Mouse (Mus musculus): Measurements from ENCODE around the gene Bysl.
"Not testable (repeated sequence)": the region's sequence is repeated elsewhere in the genome, so short reads cannot be mapped to it uniquely, and the experiment has no call there.

Bysl gene

DNA sequence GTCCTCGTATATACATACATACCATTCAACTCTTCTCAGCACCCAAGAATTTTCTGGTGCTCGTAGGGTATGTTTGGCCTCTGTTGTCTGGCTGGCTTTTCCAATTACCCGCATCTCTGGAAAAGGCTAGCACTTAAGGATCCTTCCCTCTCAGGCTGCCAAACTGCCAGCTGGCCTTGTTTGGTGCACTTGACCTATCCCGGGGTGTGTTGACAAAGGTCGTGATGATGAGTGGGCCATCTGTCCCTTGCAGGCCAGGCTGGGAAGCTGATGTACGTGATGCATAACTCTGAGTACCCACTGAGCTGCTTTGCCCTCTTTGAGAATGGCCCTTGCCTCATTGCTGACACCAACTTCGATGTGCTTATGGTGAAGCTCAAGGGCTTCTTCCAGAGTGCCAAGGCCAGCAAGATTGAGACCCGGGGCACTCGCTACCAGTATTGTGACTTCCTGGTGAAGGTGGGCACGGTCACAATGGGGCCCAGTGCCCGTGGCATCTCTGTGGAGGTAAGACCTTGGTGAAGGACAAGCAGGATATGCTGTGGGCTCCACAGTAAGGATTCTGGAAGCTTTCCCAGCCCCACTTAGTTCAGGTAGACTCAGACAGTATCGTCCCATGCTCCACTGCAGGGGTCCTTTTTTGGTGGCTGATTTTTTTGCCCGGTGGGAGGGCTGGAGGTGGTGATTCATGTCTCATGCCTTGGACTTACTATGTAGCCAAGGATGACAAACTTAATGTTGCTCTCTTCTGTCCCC, 7.4 kb upstream of the Bysl start:
- DNase-seq = no peak

DNA sequence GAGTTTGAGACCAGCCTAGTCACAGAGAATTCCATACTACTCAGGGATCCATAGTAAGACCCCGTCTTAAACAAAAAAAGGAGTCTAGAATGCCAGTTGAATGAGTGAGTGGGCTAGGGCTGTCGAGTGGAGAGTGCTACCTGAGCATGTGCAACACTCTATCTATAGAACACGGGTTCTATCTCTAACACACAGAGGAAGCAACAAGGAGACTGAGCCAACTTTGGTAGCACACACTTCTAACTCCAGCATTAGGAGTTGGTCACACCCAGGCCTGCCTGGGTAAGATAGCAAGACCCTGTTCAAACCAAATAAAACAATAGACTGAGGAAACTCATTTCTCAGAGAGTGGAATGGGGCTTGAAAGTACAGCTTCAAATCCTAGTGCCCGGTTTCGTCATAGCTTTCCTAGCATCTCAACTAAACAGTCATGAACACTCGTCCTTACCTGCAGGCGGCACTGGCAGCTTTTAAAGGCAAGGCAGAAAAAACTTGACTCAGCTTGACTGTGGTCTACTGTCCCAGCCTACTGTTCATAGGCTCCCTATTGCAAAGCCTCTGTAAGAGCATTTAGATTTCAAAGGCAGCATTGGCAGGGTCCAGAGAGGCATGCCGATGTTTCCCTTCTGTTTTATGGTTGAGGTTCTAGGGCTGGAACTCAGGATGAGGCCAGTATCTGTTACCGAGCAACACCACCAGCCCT, 6.5 kb upstream of the Bysl start:
- no peak for DNase-seq

DNA sequence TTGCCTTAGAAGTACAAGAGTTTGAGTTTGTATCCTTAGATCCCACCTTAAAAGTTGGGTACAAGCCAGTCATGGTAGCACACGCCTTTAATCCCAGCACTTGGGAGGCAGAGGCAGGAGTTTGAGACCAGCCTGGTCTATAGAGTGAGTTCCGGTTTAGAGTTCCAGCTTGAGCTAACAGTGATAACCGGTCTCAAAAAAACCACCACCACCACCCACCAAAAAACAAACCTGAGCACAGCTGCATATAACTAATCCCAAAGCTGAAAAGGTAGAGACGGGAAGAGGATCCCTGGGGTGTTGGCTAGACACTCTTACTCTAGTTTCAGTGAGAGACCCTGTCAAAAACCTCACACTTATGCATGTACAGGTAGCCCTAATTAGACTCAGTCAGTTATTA, 5.4 kb upstream of the Bysl start:
- no peak for DNase-seq

DNA sequence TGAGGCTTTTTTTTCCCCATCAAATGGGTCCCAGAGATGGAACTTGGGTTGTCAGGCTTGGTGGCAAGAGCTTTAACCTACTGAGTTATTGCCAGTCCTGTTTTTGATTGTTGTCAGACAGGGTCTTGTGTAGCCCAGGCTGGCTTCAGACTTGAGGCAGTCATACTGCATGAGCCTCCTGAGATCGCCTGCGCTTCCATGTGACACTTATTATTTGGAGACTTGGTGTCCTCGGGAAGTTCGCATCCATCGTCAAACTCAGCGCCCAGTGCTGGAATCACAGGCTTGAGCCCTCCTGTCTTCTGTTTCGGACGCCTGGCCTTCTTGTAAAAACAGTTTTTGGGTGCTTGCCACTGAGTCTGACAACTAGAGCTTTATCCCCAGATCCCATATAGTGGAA, 4.8 kb upstream of the Bysl start:
- DNase-seq = no peak

DNA sequence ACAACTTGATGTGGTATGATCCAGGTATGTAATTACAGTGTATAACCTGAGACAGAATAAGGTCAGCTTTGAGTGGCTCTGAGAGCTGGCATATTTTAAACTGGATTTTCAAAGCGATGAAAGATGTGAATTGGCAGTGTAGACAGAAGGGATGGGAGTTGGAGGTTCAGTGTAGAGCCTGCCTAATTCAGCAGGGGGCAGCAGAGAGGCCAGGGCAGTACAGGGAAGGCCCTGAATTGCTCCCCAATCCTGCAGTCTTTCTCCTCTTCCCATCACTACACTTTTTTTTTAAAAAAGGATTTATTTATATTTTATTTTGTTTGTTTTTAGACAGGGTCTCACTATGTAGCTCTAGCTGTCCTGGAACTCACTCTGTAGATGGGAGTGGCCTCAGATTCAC, 2.7 kb upstream of the Bysl start:
- DNase-seq = no peak

DNA sequence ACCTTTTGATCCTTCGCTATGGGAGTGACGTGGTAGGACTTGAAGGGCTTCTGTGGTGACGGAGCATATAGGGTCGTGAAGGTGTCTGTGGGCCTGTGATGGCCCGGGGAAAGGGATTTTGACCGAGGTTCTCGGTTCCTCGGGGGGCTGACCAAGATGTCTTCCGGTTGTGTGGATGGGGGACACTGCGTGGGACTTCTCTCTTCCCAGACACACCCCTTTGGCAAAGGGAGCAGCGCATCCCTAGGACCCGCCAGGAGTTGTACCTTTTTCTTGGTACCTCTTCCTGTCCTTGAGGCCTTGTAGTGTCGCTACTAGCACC, 330 bp upstream of the Bysl start:
- no peak for DNase-seq

DNA sequence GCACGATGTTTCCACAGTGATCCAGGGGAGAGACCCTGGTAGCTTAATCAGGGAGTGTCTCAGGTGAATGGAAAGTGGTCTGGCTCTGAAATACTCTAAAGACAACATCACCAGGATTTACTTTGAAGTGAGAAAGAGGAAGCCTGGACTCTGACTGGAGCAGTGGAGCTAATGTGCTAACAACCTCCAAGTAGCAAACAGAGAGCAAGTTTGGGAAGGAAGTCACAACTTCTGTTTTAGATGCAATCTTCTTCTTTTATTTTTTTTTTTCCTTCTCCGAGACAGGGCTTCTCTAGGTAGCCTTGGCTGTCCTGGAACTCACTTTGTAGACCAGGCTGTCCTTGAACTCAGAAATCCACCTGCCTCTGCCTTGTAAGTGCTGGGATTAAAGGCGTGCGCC, 2.1 kb downstream of the Bysl start:
- no peak for DNase-seq

DNA sequence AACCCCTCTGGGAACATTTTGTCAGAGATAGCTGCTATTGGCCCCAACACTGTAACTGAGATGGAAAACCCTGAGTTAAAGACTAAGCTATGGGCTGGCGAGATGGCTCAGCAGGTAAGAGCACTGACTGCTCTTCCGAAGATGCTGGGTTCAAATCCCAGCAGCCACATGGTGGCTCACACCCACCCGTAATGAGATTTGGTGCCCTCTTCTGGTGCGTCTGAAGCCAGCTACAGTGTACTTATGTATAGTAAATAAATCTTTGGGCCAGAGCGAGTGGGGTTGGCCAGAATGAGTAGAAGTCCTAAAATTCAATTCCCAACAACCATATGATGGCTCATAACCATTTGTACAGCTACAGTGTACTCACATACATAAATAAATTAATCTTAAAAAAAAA, 5.1 kb downstream of the Bysl start:
- DNase-seq = no peak

DNA sequence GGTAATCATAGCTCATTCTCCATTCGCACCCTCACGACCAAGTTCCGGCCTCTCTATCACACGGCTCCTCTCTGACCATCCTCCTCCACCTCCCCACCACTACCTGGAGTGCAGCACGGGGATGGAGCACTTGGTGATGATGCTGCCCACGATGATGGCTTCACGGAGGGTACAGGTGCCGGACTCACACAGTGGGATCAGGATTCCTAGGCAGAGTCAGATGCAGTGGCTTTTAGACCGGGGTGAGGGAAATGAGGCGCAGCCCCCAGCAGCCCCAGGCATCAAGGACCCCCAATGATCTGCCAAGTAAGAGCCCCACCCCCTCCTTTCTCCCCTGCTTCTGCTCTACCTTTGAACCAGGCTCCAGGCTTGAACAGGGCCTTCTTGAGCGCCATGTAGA, 9.0 kb downstream of the Bysl start:
- DNase-seq = no peak

DNA sequence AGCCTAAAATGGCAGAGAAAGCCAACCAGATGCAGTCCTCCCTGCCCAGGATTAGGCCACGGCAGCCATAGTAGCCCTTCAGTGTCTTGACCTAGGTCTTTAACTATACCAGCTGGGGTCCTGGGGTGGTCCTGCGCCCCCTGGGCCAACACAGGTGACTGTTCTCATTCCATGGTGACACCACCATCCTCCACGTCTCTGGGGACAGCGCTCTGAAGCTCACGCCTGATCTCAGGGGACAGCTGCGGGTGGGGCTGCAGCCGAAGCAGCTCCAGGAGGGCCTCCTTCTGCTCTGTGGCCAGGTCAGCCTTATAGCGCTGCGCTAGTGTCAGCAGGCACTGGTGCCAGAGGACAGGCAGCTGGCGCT, 9.9 kb downstream of the Bysl start:
- no peak for DNase-seq

DNA sequence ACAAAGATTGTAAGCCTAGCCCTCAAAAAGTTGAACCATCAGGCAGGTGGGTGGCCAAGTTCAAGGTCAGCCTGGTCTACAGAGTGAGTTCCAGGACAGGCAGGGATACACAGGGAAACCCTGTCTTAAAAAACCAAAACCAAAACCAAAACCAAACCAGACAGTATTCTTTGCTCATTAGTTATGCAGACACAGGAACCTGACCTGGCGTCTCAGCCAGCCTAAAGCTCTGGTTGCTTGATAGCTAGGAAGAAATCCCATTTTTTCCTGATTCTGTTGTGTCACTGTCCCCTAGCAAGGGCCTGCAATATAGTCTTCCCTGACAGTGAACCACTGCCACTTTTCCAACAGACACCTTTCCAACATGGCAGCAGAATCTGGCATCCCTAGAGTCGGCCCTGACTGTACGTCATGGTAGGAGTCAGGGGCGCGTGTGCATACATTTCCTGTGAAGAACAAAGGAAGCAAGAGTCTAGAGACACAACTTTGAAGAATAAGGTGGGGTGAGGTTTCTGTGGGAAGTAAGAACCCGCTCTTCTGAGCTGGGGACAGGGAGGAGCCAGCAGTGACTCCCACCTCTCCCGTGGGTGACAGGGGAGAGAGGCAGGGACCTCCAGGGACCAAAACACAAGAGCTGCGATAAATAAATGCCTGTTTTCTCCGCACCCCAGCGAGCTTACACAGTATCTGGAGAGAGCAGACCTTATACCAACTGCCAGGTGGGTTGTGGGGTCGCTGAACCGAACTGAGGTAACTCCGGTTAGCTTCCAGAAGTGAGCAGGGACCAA, 10.5 kb downstream of the Bysl start:
- no peak for DNase-seq

DNA sequence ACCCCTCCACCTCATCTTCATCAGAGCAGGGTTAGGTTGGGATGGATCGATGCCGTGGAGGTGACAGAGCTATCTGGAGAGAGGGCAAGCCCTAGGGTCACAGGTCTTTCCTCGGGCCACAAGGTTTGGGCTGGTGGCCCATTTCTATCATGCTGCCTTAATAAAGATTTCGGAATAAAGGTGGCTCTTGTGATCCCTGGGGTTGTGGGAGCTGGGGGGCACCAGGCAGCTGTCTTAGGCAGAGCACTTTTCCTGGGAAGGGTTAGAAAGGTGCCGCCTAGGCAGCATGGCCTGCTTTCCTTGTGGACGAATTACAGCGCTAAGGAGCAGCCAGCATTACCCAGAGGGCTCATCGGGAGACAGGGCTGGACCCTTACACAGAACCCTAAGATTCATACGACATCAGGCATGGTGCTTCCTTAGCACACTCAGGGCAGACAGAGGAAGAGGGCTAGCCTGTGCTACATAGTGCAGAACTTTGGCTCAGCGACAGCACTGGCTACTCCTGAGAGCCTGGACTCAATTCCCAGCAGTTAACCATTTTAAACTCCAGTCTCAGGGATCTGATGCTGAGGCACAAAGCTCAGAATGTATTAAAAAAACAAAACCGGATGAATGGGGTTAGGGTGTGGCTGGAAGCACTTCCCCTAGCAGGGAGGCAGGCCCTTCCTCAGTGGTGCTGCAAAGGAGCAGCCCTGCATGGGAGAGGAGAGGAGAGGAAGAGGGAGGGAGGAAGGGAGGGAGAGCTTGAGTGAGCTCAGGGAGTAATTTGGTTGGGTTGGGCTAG, 11.6 kb downstream of the Bysl start:
- no peak for DNase-seq

DNA sequence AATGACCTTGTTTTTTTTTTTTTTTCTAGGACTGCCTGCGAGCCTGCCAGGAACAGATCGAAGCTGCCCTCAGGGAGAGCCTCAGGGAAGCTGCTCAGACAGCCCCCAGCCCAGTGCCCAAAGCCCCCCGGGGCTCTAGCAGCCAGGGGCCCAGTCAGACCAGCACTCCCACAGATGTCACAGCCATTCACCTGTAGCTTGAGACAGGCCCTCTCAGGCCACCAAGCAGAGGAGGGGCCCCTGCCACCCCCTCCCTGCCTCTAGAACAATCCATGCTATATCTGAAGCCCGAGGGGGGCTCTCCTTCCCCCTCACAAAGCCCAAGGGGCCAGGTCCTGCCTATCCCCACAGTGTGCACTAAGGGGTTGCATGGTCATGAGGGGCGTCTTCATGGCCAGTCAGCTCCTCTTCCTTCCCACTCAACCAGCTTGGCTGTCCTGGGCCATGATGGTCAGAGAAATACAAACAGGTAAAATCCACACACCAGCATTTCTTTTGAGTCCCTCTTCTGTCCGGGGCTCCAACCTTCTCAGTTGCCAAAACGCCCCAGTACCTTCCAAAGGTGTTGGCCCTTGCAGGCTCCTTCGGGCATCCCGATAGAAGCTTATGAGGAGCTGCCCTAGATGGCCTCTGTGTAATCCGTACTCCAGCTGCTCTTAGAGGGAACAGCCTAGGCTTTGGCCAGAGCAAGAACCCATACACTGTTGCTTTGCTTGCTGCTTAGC, 12.6 kb downstream of the Bysl start:
- not testable (repeated sequence) for DNase-seq

DNA sequence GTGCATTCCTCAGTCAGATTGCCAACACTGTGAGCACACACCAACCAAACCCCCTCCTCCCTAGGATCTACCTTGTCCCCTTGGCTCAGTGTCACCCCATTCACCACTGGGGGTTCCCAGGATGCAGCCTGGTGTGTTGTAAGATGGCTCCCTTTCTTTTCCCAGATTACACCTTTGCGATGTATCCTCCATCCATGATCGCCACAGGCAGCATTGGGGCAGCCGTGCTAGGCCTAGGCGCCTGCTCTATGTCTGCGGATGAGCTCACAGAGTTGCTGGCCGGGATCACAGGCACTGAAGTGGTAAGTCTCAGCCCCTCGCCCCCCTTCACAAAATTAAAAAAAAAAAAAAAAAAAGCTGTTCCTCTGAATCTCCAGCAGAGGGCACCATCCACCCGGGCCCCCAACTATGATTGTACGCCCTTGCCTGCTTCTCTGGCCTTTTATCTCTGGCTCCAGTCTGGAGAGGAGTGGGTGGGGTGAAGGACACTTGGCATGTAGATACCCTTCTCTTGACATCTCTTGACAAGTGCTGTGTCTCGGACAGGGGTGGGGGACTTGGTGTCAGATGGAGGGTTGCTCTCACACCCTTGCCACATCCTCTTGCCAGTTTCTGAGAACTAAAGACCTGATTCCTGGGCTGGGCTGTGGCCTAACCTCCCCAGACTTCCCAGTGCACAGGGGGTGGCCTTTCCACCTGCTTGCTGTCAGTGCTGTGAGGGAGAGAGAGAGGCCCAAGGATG, 13.3 kb downstream of the Bysl start:
- no peak for DNase-seq

DNA sequence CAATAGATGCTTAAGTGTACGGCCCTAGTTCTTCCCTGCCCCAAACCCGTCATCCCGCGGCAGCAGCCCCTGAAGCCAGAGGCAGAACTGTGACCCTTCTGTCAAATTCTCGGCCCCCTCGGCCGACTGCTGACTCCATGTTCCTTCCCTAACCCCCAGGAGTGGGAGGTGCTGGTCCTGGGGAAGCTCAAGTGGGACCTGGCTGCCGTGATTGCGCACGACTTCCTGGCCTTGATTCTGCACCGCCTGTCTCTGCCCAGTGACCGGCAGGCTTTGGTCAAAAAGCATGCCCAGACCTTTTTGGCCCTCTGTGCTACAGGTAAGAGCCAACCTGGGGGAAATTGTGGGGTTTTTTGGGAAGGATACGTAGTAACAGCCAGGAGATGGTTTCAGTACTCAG, 14.0 kb downstream of the Bysl start:
- DNase-seq = no peak

DNA sequence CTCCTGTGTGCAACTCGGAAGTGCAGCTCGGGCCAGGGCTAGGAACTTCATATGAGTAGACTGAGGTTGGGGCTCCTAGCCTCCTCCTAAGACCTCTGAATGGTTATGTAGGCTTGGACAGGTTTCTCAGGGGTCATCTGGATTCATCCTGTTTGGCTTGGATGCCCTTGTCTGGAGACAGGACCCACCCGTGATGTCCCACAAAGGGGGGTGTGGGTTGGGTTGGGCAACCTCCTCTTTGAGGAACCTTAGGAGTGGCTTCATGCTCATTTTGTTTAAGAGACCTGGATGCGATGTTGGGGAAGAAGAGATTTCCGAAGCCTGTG, 14.5 kb downstream of the Bysl start:
- no peak for DNase-seq

DNA sequence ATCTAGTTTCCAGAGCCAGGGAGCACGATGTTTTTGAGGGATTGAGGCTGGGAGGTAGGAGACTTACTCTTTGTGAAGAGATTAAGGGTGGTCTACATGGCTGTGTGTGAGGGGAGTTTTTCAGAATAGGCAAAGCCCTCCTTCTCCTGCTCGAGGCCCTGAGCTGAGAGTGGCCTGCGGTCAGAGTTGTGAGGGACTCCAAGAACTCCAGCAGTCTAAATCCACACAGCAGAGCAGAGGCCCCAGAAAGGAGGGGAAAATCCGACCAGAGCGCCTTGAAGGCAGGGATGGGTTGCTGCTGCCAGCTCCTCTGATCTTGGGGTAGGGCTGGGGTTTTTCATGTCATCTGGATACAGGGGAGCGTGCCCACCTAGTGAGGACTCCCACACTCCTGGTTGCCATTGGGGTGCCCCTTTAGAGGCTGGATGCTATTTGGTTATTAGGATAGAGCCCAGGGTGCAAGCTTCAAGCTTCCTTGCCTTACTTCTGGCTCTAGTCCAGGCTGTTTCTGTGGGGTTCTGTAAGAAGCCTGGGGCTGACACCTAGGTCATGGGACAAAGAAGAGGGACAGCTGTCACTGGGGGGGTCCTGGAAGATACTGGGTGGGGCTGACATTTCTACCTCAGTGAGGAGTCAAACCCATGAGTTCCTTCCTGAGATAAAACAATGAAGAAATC, 15.0 kb downstream of the Bysl start:
- DNase-seq = no peak

DNA sequence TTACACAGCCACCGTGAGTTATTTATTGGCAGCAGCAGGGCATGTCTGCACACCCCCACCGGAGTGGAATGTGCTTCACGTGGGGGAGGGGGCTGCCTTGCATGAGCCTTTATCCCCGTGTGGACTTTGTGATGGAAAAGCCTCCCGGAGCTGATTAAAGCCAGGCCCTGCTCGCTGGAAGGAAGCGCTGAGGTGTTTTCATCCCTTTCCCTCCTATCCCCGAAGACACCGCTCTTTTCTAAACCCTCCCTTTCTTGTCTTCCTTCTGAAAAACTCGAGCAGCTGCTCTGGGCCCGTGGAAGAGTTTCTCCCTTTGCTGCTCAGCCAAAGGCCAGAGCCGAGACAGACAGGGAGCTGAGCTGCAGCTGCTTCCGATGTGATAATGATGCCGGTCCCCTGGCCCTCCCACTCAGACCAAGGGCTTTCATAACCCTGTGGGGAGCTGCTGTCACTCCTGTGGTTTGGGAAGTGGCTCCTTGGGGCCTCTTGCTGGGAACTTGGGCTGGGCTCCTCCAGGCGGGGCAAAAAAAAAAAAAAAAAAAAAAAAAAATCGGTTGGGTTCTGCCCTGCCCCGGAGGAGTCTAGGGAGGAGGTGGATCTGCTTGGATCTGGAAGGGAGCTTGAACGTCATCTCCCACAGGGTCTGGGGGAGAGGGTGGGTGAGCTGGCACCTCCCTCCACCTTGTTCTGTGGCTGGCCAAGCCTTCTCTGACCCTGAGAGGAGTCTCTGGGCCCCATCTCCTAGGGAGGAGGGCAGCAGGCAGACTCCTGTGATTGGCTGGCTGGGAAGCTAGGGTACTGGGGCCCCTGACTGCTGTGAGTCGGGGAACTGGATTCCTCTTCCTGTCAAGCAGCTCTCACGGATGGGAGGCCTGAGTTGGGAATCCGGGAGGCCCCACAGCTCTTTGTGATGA, 15.8 kb downstream of the Bysl start:
- peak; percentile 86 for DNase-seq

DNA sequence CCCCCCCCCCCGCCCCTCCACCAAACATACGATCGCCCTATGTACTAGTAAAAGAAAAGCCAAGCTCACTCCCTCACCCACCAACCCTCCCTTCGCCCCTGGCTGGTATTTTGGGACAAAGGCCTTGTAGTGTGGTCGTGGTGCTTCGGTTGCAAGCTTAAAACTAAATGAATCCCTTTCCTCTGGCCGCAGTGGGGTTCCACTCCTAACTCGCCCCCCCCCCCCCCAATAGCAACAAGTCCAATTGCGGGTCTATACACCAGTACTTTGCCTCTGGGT, 16.4 kb downstream of the Bysl start:
- DNase-seq = no peak

DNA sequence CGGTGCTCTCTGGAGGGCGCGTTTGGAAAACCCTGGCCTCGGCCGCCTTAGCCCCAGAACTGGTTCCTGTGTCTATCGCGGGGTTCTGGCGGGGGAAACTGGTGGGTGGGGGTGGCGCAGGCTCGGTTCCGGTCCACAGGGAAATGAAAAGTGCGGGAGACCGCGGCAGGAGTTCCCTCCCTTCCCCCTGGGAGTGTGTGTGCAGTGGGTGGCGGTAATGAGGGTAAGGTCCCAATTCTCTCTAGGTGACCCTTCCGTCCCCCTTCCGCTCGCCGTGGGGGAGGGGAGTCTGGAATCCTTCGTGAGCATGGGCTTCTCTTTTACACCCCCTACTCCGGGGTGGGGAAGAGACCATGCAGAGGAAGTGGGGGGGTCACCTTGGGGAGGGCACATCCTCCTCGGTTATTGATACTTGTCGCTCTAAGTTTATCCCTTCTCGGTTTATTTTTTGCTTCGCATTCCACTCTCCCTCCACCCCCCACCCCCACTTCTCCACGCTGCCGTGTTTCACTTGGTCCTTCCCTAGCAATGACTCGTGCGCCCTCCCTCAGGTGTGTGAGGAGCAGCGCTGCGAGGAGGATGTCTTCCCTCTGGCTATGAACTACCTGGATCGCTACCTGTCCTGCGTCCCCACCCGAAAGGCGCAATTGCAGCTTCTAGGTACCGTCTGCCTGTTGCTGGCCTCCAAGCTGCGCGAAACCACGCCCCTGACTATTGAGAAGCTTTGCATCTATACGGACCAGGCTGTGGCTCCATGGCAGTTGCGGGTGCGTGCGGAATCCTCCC, 16.9 kb downstream of the Bysl start:
- DNase-seq = peak; percentile 64

Measured in kidney, adult 9 months (tissue).